Mouse (Mus musculus): Measurements from ENCODE around the gene Spata13.

Gene Spata13

GRCm38 (mm10) chr14:60638159-60638558, 4.4 kb downstream of the Spata13 start:
- DNase-seq (ENCODE audit: extremely low spot score, low read depth, low spot score): no peak

GRCm38 (mm10) chr14:60639195-60639594, 5.4 kb downstream of the Spata13 start:
- no peak for DNase-seq (ENCODE audit: extremely low spot score, low read depth, low spot score)

- no peak for DNase-seq (ENCODE audit: extremely low spot score, low read depth, low spot score)
Observed at GRCm38 (mm10) chr14:60641120-60641519, 7.3 kb downstream of the Spata13 start.

GRCm38 (mm10) chr14:60642131-60642530, 8.3 kb downstream of the Spata13 start:
- DNase-seq (ENCODE audit: extremely low spot score, low read depth, low spot score): no peak

- no peak for DNase-seq (ENCODE audit: extremely low spot score, low read depth, low spot score)
Observed at GRCm38 (mm10) chr14:60643098-60643870, 9.5 kb downstream of the Spata13 start.

GRCm38 (mm10) chr14:60646373-60646772, 12.6 kb downstream of the Spata13 start:
- no peak for DNase-seq (ENCODE audit: extremely low spot score, low read depth, low spot score)

- DNase-seq (ENCODE audit: extremely low spot score, low read depth, low spot score): no peak
Observed at GRCm38 (mm10) chr14:60647885-60648284, 14.1 kb downstream of the Spata13 start.

GRCm38 (mm10) chr14:60648956-60649355, 15.2 kb downstream of the Spata13 start:
- DNase-seq (ENCODE audit: extremely low spot score, low read depth, low spot score): no peak

- no peak for DNase-seq (ENCODE audit: extremely low spot score, low read depth, low spot score)
Observed at GRCm38 (mm10) chr14:60653184-60653583, 19.4 kb downstream of the Spata13 start.

GRCm38 (mm10) chr14:60653977-60654376, 20.2 kb downstream of the Spata13 start:
- DNase-seq (ENCODE audit: extremely low spot score, low read depth, low spot score): no peak

GRCm38 (mm10) chr14:60654708-60655107, 20.9 kb downstream of the Spata13 start:
- DNase-seq (ENCODE audit: extremely low spot score, low read depth, low spot score): no peak

- DNase-seq (ENCODE audit: extremely low spot score, low read depth, low spot score): no peak
Observed at GRCm38 (mm10) chr14:60655941-60656700, 22.3 kb downstream of the Spata13 start.

- no peak for DNase-seq (ENCODE audit: extremely low spot score, low read depth, low spot score)
Observed at GRCm38 (mm10) chr14:60656701-60657085, 22.9 kb downstream of the Spata13 start.

- no peak for DNase-seq (ENCODE audit: extremely low spot score, low read depth, low spot score)
Observed at GRCm38 (mm10) chr14:60657891-60658290, 24.1 kb downstream of the Spata13 start.

- DNase-seq (ENCODE audit: extremely low spot score, low read depth, low spot score): no peak
Observed at GRCm38 (mm10) chr14:60659498-60659897, 25.7 kb downstream of the Spata13 start.

GRCm38 (mm10) chr14:60660591-60660990, 26.8 kb downstream of the Spata13 start:
- no peak for DNase-seq (ENCODE audit: extremely low spot score, low read depth, low spot score)

- no peak for DNase-seq (ENCODE audit: extremely low spot score, low read depth, low spot score)
Observed at GRCm38 (mm10) chr14:60661281-60661680, 27.5 kb downstream of the Spata13 start.

- no peak for DNase-seq (ENCODE audit: extremely low spot score, low read depth, low spot score)
Observed at GRCm38 (mm10) chr14:60663309-60663940, 29.6 kb downstream of the Spata13 start.

- no peak for DNase-seq (ENCODE audit: extremely low spot score, low read depth, low spot score)
Observed at GRCm38 (mm10) chr14:60664641-60665040, 30.8 kb downstream of the Spata13 start.

GRCm38 (mm10) chr14:60665263-60665662, 31.5 kb downstream of the Spata13 start:
- no peak for DNase-seq (ENCODE audit: extremely low spot score, low read depth, low spot score)

GRCm38 (mm10) chr14:60666252-60666651, 32.5 kb downstream of the Spata13 start:
- no peak for DNase-seq (ENCODE audit: extremely low spot score, low read depth, low spot score)

- DNase-seq (ENCODE audit: extremely low spot score, low read depth, low spot score): no peak
Observed at GRCm38 (mm10) chr14:60670191-60670590, 36.4 kb downstream of the Spata13 start.
